Mouse (Mus musculus): ENCODE measurements around the gene Cog6. TPM values are rescaled to one million over a fixed set of nuclear protein-coding genes. Genes with fewer than 3 reads are reported as not detected.
A peak's percentile ranks its signal among the peaks of the same experiment; 100 is the strongest.

Gene Cog6
- polyA plus RNA-seq, 1 experiment from 2014 or later: 58.1 TPM

GRCm38 (mm10) chr3:53036941-53037340, 19.9 kb upstream of the Cog6 start:
- H3K27ac ChIP-seq: no peak overlapping the region
- no peak for ATAC-seq (ENCODE audit: low FRiP score)
- 0 out of 2 replicates have a peak, but pooled peaks cover 5% of the 10 kb centered on the region for H3K4me1 ChIP-seq (replicated peaks; ENCODE audit: control insufficient read depth, insufficient read depth, low read length)
- H3K27me3 ChIP-seq (ENCODE audit: control insufficient read depth, insufficient read depth, low read length): 0 out of 2 replicates have a peak, but pooled peaks cover 5% of the 10 kb centered on the region
- H3K4me3 ChIP-seq (replicated peaks; ENCODE audit: low read length): no peak overlapping the region
- no peaks in the 10 kb centered on the region for H3K9me3 ChIP-seq (ENCODE audit: control insufficient read depth, low read length)
- no peak overlapping the region for H3K4me2 ChIP-seq (replicated peaks)
- DNase-seq (ENCODE audit: low spot score): no peak
- H3K9ac ChIP-seq: no peak overlapping the region
- H3K36me3 ChIP-seq (replicated peaks; ENCODE audit: control insufficient read depth, insufficient read depth): no peaks in the 10 kb centered on the region
- 89% methylated on average over 7 of the region's 7 CpGs for WGBS

GRCm38 (mm10) chr3:53036076-53036475, 19.0 kb upstream of the Cog6 start:
- H3K27ac ChIP-seq: no peak overlapping the region
- WGBS: 81% methylated on average over 5 of the region's 5 CpGs
- no peak for ATAC-seq (ENCODE audit: low FRiP score)
- no peaks in the 10 kb centered on the region for H3K9me3 ChIP-seq (ENCODE audit: control insufficient read depth, low read length)
- DNase-seq (ENCODE audit: low spot score): no peak
- H3K9ac ChIP-seq: no peak overlapping the region
- H3K27me3 ChIP-seq (ENCODE audit: control insufficient read depth, insufficient read depth, low read length): 0 out of 2 replicates have a peak, but pooled peaks cover 5% of the 10 kb centered on the region
- H3K36me3 ChIP-seq (replicated peaks; ENCODE audit: control insufficient read depth, insufficient read depth): no peaks in the 10 kb centered on the region
- no peak overlapping the region for H3K4me2 ChIP-seq (replicated peaks)
- H3K4me1 ChIP-seq (replicated peaks; ENCODE audit: control insufficient read depth, insufficient read depth, low read length): 0 out of 2 replicates have a peak, but pooled peaks cover 3% of the 10 kb centered on the region
- no peak overlapping the region for H3K4me3 ChIP-seq (replicated peaks; ENCODE audit: low read length)

DNA sequence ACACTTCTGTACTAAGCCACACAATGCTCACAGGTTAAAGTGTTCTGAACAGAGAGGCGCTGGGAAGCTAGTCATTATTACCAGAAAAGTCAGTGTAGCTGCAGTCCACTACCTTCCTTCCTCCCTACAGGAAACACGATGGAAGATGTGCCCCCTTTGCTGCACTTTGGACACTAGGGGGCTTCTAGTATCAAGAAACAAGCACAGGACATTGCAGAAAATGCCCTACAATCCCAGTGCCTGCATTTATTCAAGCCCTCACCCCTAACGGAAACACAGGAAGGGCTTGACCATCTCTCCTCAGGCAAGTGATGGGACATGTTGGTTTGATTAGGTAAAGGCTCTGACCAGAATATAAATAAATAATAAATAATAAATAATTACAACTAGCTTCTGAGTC, 16.4 kb upstream of the Cog6 start:
- H3K4me2 ChIP-seq (replicated peaks): no peak overlapping the region
- H3K9me3 ChIP-seq (ENCODE audit: control insufficient read depth, low read length): no peaks in the 10 kb centered on the region
- no peaks in the 10 kb centered on the region for H3K4me1 ChIP-seq (replicated peaks; ENCODE audit: control insufficient read depth, insufficient read depth, low read length)
- WGBS: 23% methylated on average over 3 of the region's 3 CpGs
- no peaks in the 10 kb centered on the region for H3K36me3 ChIP-seq (replicated peaks; ENCODE audit: control insufficient read depth, insufficient read depth)
- DNase-seq (ENCODE audit: low spot score): peak; percentile 72
- H3K27me3 ChIP-seq (ENCODE audit: control insufficient read depth, insufficient read depth, low read length): no peaks in the 10 kb centered on the region
- no peak overlapping the region for H3K9ac ChIP-seq
- no peak for ATAC-seq (ENCODE audit: low FRiP score)
- no peak overlapping the region for H3K27ac ChIP-seq
- no peak overlapping the region for H3K4me3 ChIP-seq (replicated peaks; ENCODE audit: low read length)

- no peak for ATAC-seq (ENCODE audit: low FRiP score)
- WGBS: 79% methylated on average over 5 of the region's 5 CpGs
Measured at GRCm38 (mm10) chr3:53032432-53032831, 15.4 kb upstream of the Cog6 start.

DNA sequence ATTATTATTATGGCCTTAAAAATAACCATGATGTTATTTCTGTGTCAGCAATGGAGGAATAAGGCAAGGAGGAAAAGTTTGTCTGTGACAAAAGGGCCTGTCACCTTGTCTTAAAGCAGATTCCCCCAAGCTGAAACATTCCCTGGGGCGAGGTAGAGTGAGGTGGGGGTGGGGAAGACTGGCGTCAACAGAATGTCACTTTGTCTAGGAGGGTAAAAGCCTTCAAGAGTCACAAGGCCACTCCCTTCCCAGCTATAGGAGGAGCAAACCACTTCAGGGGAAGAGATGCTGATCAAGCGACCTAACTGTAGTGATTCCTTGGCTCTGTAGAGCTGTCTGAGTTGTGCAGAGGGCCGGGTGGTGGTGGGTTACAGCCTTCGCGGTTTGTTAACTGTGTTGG, 14.5 kb upstream of the Cog6 start:
- Histone ChIP-seq H3K9ac (no peak overlapping the region), H3K4me2 (replicated peaks) (no peak overlapping the region), H3K4me1 (replicated peaks; ENCODE audit: control insufficient read depth, insufficient read depth, low read length) (no peaks in the 10 kb centered on the region), H3K9me3 (ENCODE audit: control insufficient read depth, low read length) (no peaks in the 10 kb centered on the region), H3K36me3 (replicated peaks; ENCODE audit: control insufficient read depth, insufficient read depth) (no peaks in the 10 kb centered on the region), H3K27ac (no peak overlapping the region), H3K4me3 (replicated peaks; ENCODE audit: low read length) (no peak overlapping the region), H3K27me3 (ENCODE audit: control insufficient read depth, insufficient read depth, low read length) (no peaks in the 10 kb centered on the region)
- DNase-seq (ENCODE audit: low spot score) (no peak), ATAC-seq (ENCODE audit: low FRiP score) (no peak)
- WGBS: 44% methylated on average over 6 of the region's 6 CpGs

More at GRCm38 (mm10) chr3:53032432-53032831, 15.4 kb upstream of the Cog6 start:
- Histone ChIP-seq H3K27ac (no peak overlapping the region), H3K9me3 (ENCODE audit: control insufficient read depth, low read length) (no peaks in the 10 kb centered on the region), H3K4me1 (replicated peaks; ENCODE audit: control insufficient read depth, insufficient read depth, low read length) (no peaks in the 10 kb centered on the region), H3K36me3 (replicated peaks; ENCODE audit: control insufficient read depth, insufficient read depth) (no peaks in the 10 kb centered on the region), H3K4me2 (replicated peaks) (no peak overlapping the region), H3K9ac (no peak overlapping the region), H3K4me3 (replicated peaks; ENCODE audit: low read length) (no peak overlapping the region), H3K27me3 (ENCODE audit: control insufficient read depth, insufficient read depth, low read length) (no peaks in the 10 kb centered on the region)
- DNase-seq (ENCODE audit: low spot score): no peak

DNA sequence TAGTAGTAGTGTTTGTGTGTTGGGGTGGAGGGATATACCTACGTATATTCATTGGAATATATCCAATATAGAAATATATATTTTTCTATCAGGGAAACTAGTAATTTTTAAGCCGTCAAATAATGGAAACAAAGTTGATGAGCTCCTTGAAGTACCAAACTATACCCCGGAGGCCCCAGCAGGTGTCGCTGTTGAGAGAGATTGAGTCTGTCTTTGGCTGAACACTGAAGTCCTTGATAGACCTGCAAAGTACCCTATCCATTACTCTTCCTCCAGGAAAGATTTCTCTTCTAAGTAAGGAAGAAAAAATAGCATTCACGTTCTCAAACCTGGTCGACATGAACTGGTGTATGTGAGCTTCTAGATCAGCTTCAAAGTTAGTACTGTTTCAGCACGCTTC, 12.0 kb upstream of the Cog6 start:
- no peaks in the 10 kb centered on the region for H3K4me1 ChIP-seq (replicated peaks; ENCODE audit: control insufficient read depth, insufficient read depth, low read length)
- H3K36me3 ChIP-seq (replicated peaks; ENCODE audit: control insufficient read depth, insufficient read depth): no peaks in the 10 kb centered on the region
- DNase-seq (ENCODE audit: low spot score) (peak; percentile 89), ATAC-seq (ENCODE audit: low FRiP score) (0 out of 2 replicates have a peak, but pooled peaks have one; percentile 65)
- no peak overlapping the region for H3K4me3 ChIP-seq (replicated peaks; ENCODE audit: low read length)
- WGBS: 24% methylated on average over 7 of the region's 7 CpGs
- no peaks in the 10 kb centered on the region for H3K9me3 ChIP-seq (ENCODE audit: control insufficient read depth, low read length)
- no peak overlapping the region for H3K27ac ChIP-seq
- H3K9ac ChIP-seq: no peak overlapping the region
- no peak overlapping the region for H3K4me2 ChIP-seq (replicated peaks)
- no peaks in the 10 kb centered on the region for H3K27me3 ChIP-seq (ENCODE audit: control insufficient read depth, insufficient read depth, low read length)

DNA sequence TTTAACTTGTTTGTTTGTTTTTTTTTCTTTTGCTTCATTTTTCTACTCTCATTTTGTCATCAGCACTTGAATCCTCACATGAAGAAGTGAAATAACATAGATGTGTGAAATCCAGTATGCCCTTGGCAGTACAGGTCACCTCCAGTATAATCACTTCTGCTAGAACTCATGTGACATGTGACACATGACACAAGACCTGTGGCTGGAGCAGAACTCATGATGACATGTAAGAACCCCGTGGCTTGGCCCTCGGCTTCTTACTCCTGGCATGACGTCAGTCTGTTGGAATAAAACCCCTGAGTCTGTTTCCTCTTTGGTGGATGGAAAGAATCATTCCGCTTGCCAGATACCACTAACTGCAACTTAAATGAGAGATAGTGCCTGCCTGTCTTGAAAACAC, 10.3 kb upstream of the Cog6 start:
- H3K9ac ChIP-seq: no peak overlapping the region
- no peak overlapping the region for H3K4me2 ChIP-seq (replicated peaks)
- H3K4me3 ChIP-seq (replicated peaks; ENCODE audit: low read length): no peak overlapping the region
- no peak for DNase-seq (ENCODE audit: low spot score)
- no peaks in the 10 kb centered on the region for H3K27me3 ChIP-seq (ENCODE audit: control insufficient read depth, insufficient read depth, low read length)
- no peaks in the 10 kb centered on the region for H3K4me1 ChIP-seq (replicated peaks; ENCODE audit: control insufficient read depth, insufficient read depth, low read length)
- WGBS: 81% methylated on average over 4 of the region's 4 CpGs
- no peaks in the 10 kb centered on the region for H3K9me3 ChIP-seq (ENCODE audit: control insufficient read depth, low read length)
- H3K36me3 ChIP-seq (replicated peaks; ENCODE audit: control insufficient read depth, insufficient read depth): no peaks in the 10 kb centered on the region
- H3K27ac ChIP-seq: no peak overlapping the region
- no peak for ATAC-seq (ENCODE audit: low FRiP score)

DNA sequence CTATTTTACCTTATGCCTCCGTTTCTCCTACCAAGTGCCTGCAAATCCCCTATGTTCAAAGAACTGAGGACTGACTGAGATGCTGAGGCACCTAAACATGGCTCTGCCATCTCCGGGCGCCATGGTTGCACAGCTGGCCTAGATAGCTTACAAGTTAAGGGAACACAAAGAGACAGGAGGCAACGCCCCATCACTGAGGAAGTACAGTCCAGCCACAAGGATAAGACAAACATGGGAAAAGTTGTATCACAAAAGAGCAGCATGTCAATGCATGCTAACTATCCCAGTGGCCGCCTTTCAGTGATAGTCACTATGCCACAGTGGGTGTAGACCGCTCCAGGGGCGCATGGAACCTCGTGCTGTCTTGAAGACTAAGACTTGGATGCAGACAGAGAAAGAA, 9.6 kb downstream of the Cog6 start:
- Histone ChIP-seq H3K27ac (no peak overlapping the region), H3K27me3 (ENCODE audit: control insufficient read depth, insufficient read depth, low read length) (no peaks in the 10 kb centered on the region), H3K36me3 (replicated peaks; ENCODE audit: control insufficient read depth, insufficient read depth) (peaks cover 87% of the 10 kb centered on the region), H3K9ac (no peak overlapping the region), H3K4me3 (replicated peaks; ENCODE audit: low read length) (no peak overlapping the region), H3K9me3 (ENCODE audit: control insufficient read depth, low read length) (no peaks in the 10 kb centered on the region), H3K4me1 (replicated peaks; ENCODE audit: control insufficient read depth, insufficient read depth, low read length) (no peaks in the 10 kb centered on the region), H3K4me2 (replicated peaks) (no peak overlapping the region)
- DNase-seq (ENCODE audit: low spot score) (no peak), ATAC-seq (ENCODE audit: low FRiP score) (no peak)
- WGBS: 94% methylated on average over 8 of the region's 8 CpGs

GRCm38 (mm10) chr3:53004406-53005114, 12.5 kb downstream of the Cog6 start:
- Histone ChIP-seq H3K4me2 (replicated peaks) (no peak overlapping the region), H3K9me3 (ENCODE audit: control insufficient read depth, low read length) (no peaks in the 10 kb centered on the region), H3K4me1 (replicated peaks; ENCODE audit: control insufficient read depth, insufficient read depth, low read length) (no peaks in the 10 kb centered on the region), H3K27me3 (ENCODE audit: control insufficient read depth, insufficient read depth, low read length) (no peaks in the 10 kb centered on the region), H3K4me3 (replicated peaks; ENCODE audit: low read length) (no peak overlapping the region), H3K36me3 (replicated peaks; ENCODE audit: control insufficient read depth, insufficient read depth) (peaks cover 88% of the 10 kb centered on the region), H3K9ac (no peak overlapping the region), H3K27ac (no peak overlapping the region)
- 76% methylated on average over 2 of the region's 2 CpGs for WGBS
- ATAC-seq (ENCODE audit: low FRiP score) (peak; percentile 53; the same call in 1 of the 2 replicates), DNase-seq (ENCODE audit: low spot score) (peak; percentile 73)
